Comparison of ENCODE assay signal across 8 mouse cellular contexts in the genomic region with DNA sequence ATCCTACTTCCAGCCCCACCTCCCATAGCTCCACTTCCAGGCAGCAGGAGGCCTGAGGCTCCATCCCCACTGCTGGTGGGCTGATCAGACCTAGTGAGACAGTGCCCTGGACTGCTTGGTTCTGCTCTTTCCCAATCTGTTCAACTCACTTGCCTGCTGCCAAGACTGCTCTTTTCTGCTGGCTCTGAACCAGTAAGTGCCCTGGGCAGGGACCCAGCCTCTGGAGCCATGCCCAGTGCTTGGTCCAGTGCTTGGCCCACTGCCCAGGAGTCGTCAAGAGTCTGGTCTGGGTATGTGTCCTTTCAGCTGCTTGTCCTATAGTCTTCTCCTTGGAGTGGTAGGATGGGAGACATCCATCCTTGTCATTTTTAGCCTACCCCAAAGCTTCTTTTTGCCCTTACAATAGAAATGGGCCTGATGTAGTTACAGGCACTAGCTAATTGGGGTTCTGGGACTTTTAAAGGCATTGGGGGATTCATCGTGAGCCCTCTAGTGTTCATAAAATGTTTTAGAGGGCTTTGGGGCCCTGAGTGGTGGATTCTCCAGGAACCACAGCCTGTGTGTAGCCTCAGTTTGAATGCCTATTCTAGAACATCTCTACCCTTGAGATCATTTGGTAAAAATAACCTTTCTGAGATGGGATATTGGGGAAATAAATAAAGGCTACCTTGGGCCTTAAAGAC.
A peak's percentile ranks its signal among the peaks of the same experiment; 100 is the strongest.
DNase-seq lines count a peak whose midpoint lies in the region; ATAC-seq lines count a peak whose summit lies in the region.

No protein-coding gene starts in this region.

- intact Hi-C loops in left cerebral cortex, postnatal 4 days (cut with DNase I): loop anchor here (5.0 to 10.0 kb wide), 3 partner anchors 141 to 391 kb away; partner anchors contain the start of gene Atg10

- H3K9ac ChIP-seq in forebrain, embryonic 11.5 days (ENCODE audit: low read length): no peak overlapping the region
- H3K9ac ChIP-seq in neural tube, embryonic 15.5 days (replicated peaks): no peak overlapping the region

- H3K9me3 ChIP-seq in forebrain, embryonic 10.5 days: no peaks in the 10 kb centered on the region
- H3K9me3 ChIP-seq in forebrain, embryonic 11.5 days (ENCODE audit: control insufficient read depth, low read length): no peaks in the 10 kb centered on the region
- no peaks in the 10 kb centered on the region for H3K9me3 ChIP-seq in neural tube, embryonic 15.5 days (replicated peaks)

- no peak for DNase-seq in forebrain, embryonic 10.5 days (ENCODE audit: extremely low spot score, low spot score)
- no peak for DNase-seq in forebrain, embryonic 11.5 days (ENCODE audit: low spot score)
- peak; percentile 24 for DNase-seq in gonadal fat pad, adult 2 months (ENCODE audit: low read depth)
- peak; percentile 98 for DNase-seq in kidney, adult 9 months
- DNase-seq in left cerebral cortex, postnatal 4 days: peak; percentile 97
- DNase-seq in embryo, embryonic 11 days: no peak

- no peaks in the 10 kb centered on the region for H3K36me3 ChIP-seq in forebrain, embryonic 10.5 days (replicated peaks)
- no peaks in the 10 kb centered on the region for H3K36me3 ChIP-seq in forebrain, embryonic 11.5 days (ENCODE audit: control insufficient read depth, insufficient read depth, low read length)
- no peaks in the 10 kb centered on the region for H3K36me3 ChIP-seq in neural tube, embryonic 15.5 days

- no peak; the same call in 1 of the 2 replicates for ATAC-seq in forebrain, embryonic 11.5 days (replicated peaks; ENCODE audit: low FRiP score)
- peak; percentile 43; the same call in 1 of the 2 replicates for ATAC-seq in common myeloid progenitor, adult 5-6 weeks (replicated peaks; ENCODE audit: low read depth, poor library complexity, severe bottlenecking)
- peak; percentile 88 for ATAC-seq in neural tube, embryonic 15.5 days (ENCODE audit: low FRiP score)

- 68% methylated on average over 2 of the region's 2 CpGs for WGBS in forebrain, embryonic 10.5 days
- WGBS in forebrain, embryonic 11.5 days: 69% methylated on average over 2 of the region's 2 CpGs
- 43% methylated on average over 2 of the region's 2 CpGs for WGBS in neural tube, embryonic 15.5 days

- no peak overlapping the region for H3K4me2 ChIP-seq in forebrain, embryonic 11.5 days (ENCODE audit: low read depth, low read length, severe bottlenecking)
- H3K4me2 ChIP-seq in neural tube, embryonic 15.5 days: no peak overlapping the region

- H3K4me3 ChIP-seq in forebrain, embryonic 10.5 days: no peak overlapping the region
- H3K4me3 ChIP-seq in forebrain, embryonic 11.5 days (ENCODE audit: low read depth, low read length): no peak overlapping the region
- no peak overlapping the region for H3K4me3 ChIP-seq in neural tube, embryonic 15.5 days (replicated peaks)

- 0 out of 2 replicates have a peak overlapping the region, but pooled peaks have one; percentile 26 for H3K27ac ChIP-seq in forebrain, embryonic 10.5 days
- no peak overlapping the region for H3K27ac ChIP-seq in forebrain, embryonic 11.5 days (ENCODE audit: low read depth, low read length)
- H3K27ac ChIP-seq in neural tube, embryonic 15.5 days (replicated peaks): peak overlapping the region; percentile 68

- H3K27me3 ChIP-seq in forebrain, embryonic 10.5 days (ENCODE audit: poor library complexity, severe bottlenecking): no peaks in the 10 kb centered on the region
- H3K27me3 ChIP-seq in forebrain, embryonic 11.5 days (ENCODE audit: control insufficient read depth, insufficient read depth, low read length): no peaks in the 10 kb centered on the region
- H3K27me3 ChIP-seq in neural tube, embryonic 15.5 days (replicated peaks): no peaks in the 10 kb centered on the region

- H3K4me1 ChIP-seq in forebrain, embryonic 10.5 days: peaks cover 28% of the 10 kb centered on the region
- H3K4me1 ChIP-seq in forebrain, embryonic 11.5 days (replicated peaks; ENCODE audit: control insufficient read depth, insufficient read depth, low read length): peaks cover 6% of the 10 kb centered on the region
- H3K4me1 ChIP-seq in neural tube, embryonic 15.5 days: peaks cover 29% of the 10 kb centered on the region

Comparison
In these comparisons a context has a peak if more than half of its experiments do, and no peak if none do; other contexts are left out.
1. DNase-seq: peak in gonadal fat pad, adult 2 months (single experiment), kidney, adult 9 months (single experiment) and left cerebral cortex, postnatal 4 days (single experiment); none in forebrain, embryonic 10.5 days (single experiment), forebrain, embryonic 11.5 days (single experiment) and embryo, embryonic 11 days (single experiment).